Mouse (Mus musculus) MEL (cell line): ENCODE results near the gene Myl10.

Experiments
- CTCF ChIP-seq, 3 experiments: IDR thresholded peaks in 2 of 3; conservative IDR thresholded peaks in 1 of 3; 2 replicates each; pipeline ENCODE4 v1.5.1; 2011 to 2012; ENCODE audit warnings: low read length in 3 of 3, low read depth in 2 of 3, mild to moderate bottlenecking in 2 of 3, improper control_type of control experiment in 1 of 3, inconsistent platforms in 1 of 3, mixed read lengths in 1 of 3, moderate library complexity in 1 of 3; ENCODE audit not compliant: control insufficient read depth in 1 of 3, insufficient read depth in 1 of 3, poor library complexity in 1 of 3, severe bottlenecking in 1 of 3
- GATA1 ChIP-seq: IDR thresholded peaks from 2 replicates; pipeline ENCODE4 v1.6.1; 2011; ENCODE audit warnings: low read depth, low read length, improper control_type of control experiment

DNA sequence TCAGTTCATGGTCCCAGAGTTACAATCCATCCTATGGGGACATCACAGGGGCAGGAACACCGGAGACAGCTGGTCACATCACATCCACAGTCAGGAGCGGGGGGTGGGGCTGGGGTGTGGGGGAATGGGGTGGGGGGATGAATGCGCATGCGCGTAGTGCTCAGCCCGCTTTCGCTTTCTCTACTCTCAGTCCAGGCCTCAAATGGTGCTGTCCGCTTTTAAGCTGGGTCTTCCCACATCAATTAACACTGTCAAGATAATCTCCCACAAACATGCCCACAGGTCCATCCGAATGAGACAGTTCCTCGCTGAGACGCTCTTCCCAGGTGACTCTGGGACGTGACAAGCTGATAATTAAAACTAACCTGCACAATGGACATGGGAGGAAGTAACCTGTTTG, 15.2 kb downstream of the Myl10 start:
- TF ChIP-seq GATA1 (no peak), CTCF (IDR thresholded peaks at IDR 0.05 in 2 of 3, conservative IDR thresholded peaks at IDR 0.05 in 1 of 3; ENCODE audit: control insufficient read depth in 1 of 3, insufficient read depth in 1 of 3, low read depth in 2 of 3, low read length in 3 of 3, poor library complexity in 1 of 3, severe bottlenecking in 1 of 3) (no peak)
